Mouse (Mus musculus): ENCODE data around the gene Ip6k1. TPM values are rescaled to one million over a fixed set of nuclear protein-coding genes. Genes with fewer than 3 reads are reported as not detected.
A peak's percentile ranks its signal among the peaks of the same experiment; 100 is the strongest.

Gene Ip6k1
- polyA plus RNA-seq, 1 experiment from 2014 or later: 52.0 TPM

- Histone ChIP-seq H3K4me1 (ENCODE audit: insufficient read depth, low read depth, low read length) (no peaks in the 10 kb centered on the region; the same call in 1 of the 2 replicates), H3K4me3 (ENCODE audit: low read depth, low read length) (no peak overlapping the region), H3K27ac (ENCODE audit: low read length) (no peak overlapping the region), H3K4me2 (replicated peaks; ENCODE audit: low read depth, low read length) (no peak overlapping the region), H3K9ac (replicated peaks; ENCODE audit: low read depth) (no peak overlapping the region), H3K27me3 (replicated peaks; ENCODE audit: insufficient read depth, low read length) (no peaks in the 10 kb centered on the region), H3K36me3 (ENCODE audit: insufficient read depth, low read length) (peaks cover 7% of the 10 kb centered on the region; the same call in 1 of the 2 replicates), H3K9me3 (ENCODE audit: low read length) (no peaks in the 10 kb centered on the region)
- no peak for DNase-seq (ENCODE audit: low spot score)
- 0 out of 2 replicates have a peak, but pooled peaks have one; percentile 7 for TF ChIP-seq EP300 (IDR thresholded peaks at IDR 0.05)
- no peak for TF ChIP-seq CTCF (IDR thresholded peaks at IDR 0.05)
- ATAC-seq: no peak
- WGBS: 48% methylated on average over 10 of the region's 10 CpGs
Observed at GRCm38 (mm10) chr9:108095949-108096712, 93.8 kb downstream of the Ip6k1 start.

Small RNAs within 50 kb of the gene (microRNA-seq; reads per million reads assigned to microRNA genes)
- not detected for gene Mir7088

Other genes with a start within 250 kb of the Ip6k1 start
- gene Rbm5, start 231.5 kb upstream of the Ip6k1 start, polyA plus RNA-seq (2015; fragmentation: Nextera tagmentation; extraction: Ambion mirVana): 119 and 128 TPM in 2 replicates
- 35.6 and 40.9 TPM in 2 replicates for gene Rbm6, start 129.3 kb upstream of the Ip6k1 start, polyA plus RNA-seq (2015; fragmentation: Nextera tagmentation; extraction: Ambion mirVana)
- gene Mon1a, start 114.3 kb upstream of the Ip6k1 start, polyA plus RNA-seq (2015; fragmentation: Nextera tagmentation; extraction: Ambion mirVana): 12.3 and 12.8 TPM in 2 replicates
- gene Mst1r, start 95.6 kb upstream of the Ip6k1 start, polyA plus RNA-seq (2015; fragmentation: Nextera tagmentation; extraction: Ambion mirVana): 3.1 and 3.5 TPM in 2 replicates
- not detected in 2 replicates for gene Actl11, start 74.0 kb upstream of the Ip6k1 start, polyA plus RNA-seq (2015; fragmentation: Nextera tagmentation; extraction: Ambion mirVana)
- gene Camkv, start 66.8 kb upstream of the Ip6k1 start, polyA plus RNA-seq (2015; fragmentation: Nextera tagmentation; extraction: Ambion mirVana): 0.12 and 0.35 TPM in 2 replicates
- gene Traip, start 52.4 kb upstream of the Ip6k1 start, polyA plus RNA-seq (2015; fragmentation: Nextera tagmentation; extraction: Ambion mirVana): 2.2 and 2.6 TPM in 2 replicates
- gene Uba7, start 27.0 kb upstream of the Ip6k1 start, polyA plus RNA-seq (2015; fragmentation: Nextera tagmentation; extraction: Ambion mirVana): 33.2 and 33.3 TPM in 2 replicates
- gene Gm20661, start 19.4 kb upstream of the Ip6k1 start, polyA plus RNA-seq (2015; fragmentation: Nextera tagmentation; extraction: Ambion mirVana): 1.8 and 3.6 TPM in 2 replicates
- gene Inka1, start 16.6 kb upstream of the Ip6k1 start, polyA plus RNA-seq (2015; fragmentation: Nextera tagmentation; extraction: Ambion mirVana): 65.0 and 68.5 TPM in 2 replicates
- 7.8 and 8.9 TPM in 2 replicates for gene Cdhr4, start 10.0 kb upstream of the Ip6k1 start, polyA plus RNA-seq (2015; fragmentation: Nextera tagmentation; extraction: Ambion mirVana)
- gene Gm20662, start 6.2 kb upstream of the Ip6k1 start, polyA plus RNA-seq (2015; fragmentation: Nextera tagmentation; extraction: Ambion mirVana): 0.17 and 0.44 TPM in 2 replicates
- 25.5 and 26.5 TPM in 2 replicates for gene Gmppb, start 46.7 kb downstream of the Ip6k1 start, polyA plus RNA-seq (2015; fragmentation: Nextera tagmentation; extraction: Ambion mirVana)
- gene Amigo3, start 50.7 kb downstream of the Ip6k1 start, polyA plus RNA-seq (2015; fragmentation: Nextera tagmentation; extraction: Ambion mirVana): 1.6 and 1.7 TPM in 2 replicates
- 0.62 and 1.1 TPM in 2 replicates for gene Mst1, start 77.9 kb downstream of the Ip6k1 start, polyA plus RNA-seq (2015; fragmentation: Nextera tagmentation; extraction: Ambion mirVana)
- 19.7 and 20.4 TPM in 2 replicates for gene Rnf123, start 80.8 kb downstream of the Ip6k1 start, polyA plus RNA-seq (2015; fragmentation: Nextera tagmentation; extraction: Ambion mirVana)
- 29.3 and 34.6 TPM in 2 replicates for gene Apeh, start 92.1 kb downstream of the Ip6k1 start, polyA plus RNA-seq (2015; fragmentation: Nextera tagmentation; extraction: Ambion mirVana)
- 0.06 and 0.12 TPM in 2 replicates for gene Bsn, start 187.9 kb downstream of the Ip6k1 start, polyA plus RNA-seq (2015; fragmentation: Nextera tagmentation; extraction: Ambion mirVana)